Comparison of ENCODE assay signal across 9 mouse cellular contexts in the genomic region with DNA sequence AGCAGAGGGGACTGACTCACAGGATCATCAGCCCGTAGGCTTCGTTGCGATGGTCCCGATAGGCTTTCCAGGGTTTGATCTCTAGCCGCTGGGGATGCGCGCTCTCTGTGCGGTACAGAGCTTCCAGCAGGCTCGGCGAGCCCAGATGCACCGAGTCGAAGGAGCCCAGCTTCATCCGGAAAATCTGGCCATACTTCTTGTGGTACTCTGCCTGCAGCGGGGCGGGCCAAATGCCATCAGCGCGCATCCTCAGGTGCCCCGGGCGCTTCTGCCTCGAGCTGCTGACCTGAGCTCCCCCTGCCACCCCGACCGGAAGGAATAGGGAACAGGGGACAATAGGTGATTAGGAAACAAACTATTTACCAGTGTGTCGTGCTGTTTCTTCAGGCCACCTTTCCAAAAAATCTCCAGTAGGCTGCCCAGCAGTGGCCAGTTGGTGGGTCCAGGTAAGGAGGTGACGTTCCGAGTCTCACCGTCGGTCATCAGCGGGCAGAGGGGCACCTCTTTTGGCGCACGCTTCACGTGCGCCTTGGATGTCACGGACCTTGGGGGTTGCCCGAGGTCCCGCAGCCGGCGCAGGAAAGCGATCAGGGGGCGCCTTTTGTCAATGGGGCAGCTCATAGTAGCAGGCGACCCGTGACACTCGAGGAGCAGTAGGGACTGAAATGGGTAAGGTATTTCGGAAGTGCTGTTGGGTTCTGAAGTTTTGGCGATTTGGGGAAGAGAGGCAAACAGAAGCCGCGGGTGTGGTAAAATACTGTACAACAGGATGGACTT. TPM values are rescaled to one million over a fixed set of nuclear protein-coding genes. Genes with fewer than 3 reads are reported as not detected.
A peak's percentile ranks its signal among the peaks of the same experiment; 100 is the strongest.
DNase-seq lines count a peak whose midpoint lies in the region; ATAC-seq lines count a peak whose summit lies in the region.
"Had no signal": no experiment of that assay in that cellular context is flagged by ENCODE, and none has a peak within 500 bp of the region (broad histone marks: within the 10 kb centered on the region; RNA-seq: fewer than 3 reads in every experiment).

A gene (plus strand): TSS at position 275 of the 777 bp plus-strand sequence.

- H3K36me3 ChIP-seq in embryonic facial prominence, embryonic 12.5 days, result no peaks in the 10 kb centered on the region
- H3K36me3 ChIP-seq in midbrain, embryonic 14.5 days (ENCODE audit: control insufficient read depth, insufficient read depth, low read length), result no peaks in the 10 kb centered on the region

- WGBS in embryonic facial prominence, embryonic 12.5 days, result under 1% methylated on average over 46 of the region's 46 CpGs
- under 1% methylated on average over 46 of the region's 46 CpGs for WGBS in midbrain, embryonic 14.5 days

- no peak within 1 kb of the TSS for H3K27ac ChIP-seq in embryonic facial prominence, embryonic 12.5 days
- no peak within 1 kb of the TSS for H3K27ac ChIP-seq in midbrain, embryonic 14.5 days (replicated peaks; ENCODE audit: low read depth, low read length)

- intact Hi-C loops in heart, postnatal 10 days (cut with DNase I), result no loop called here

- H3K4me2 ChIP-seq in embryonic facial prominence, embryonic 12.5 days (replicated peaks), result peak within 1 kb of the TSS; percentile 50
- H3K4me2 ChIP-seq in midbrain, embryonic 14.5 days (ENCODE audit: low read length), result peak within 1 kb of the TSS; percentile 53

- peak within 1 kb of the TSS; percentile 36 for H3K9ac ChIP-seq in embryonic facial prominence, embryonic 12.5 days
- peak within 1 kb of the TSS; percentile 20; the same call in 1 of the 2 replicates for H3K9ac ChIP-seq in midbrain, embryonic 14.5 days (replicated peaks; ENCODE audit: low read length)

- DNase-seq in urinary bladder, adult 2 months (ENCODE audit: low spot score), result no peak
- DNase-seq in urinary bladder, postnatal 25 days (ENCODE audit: low spot score), result no peak
- DNase-seq in heart, postnatal 10 days, result peak in 1 of 2 experiments; percentile 24
- DNase-seq in left cerebral cortex, adult 8-10 months (ENCODE audit: low spot score in 2 of 2), result no peak
- DNase-seq in midbrain, embryonic 14.5 days, result peak; percentile 72
- no peak for DNase-seq in thymus, adult 18-20 months
- DNase-seq in lung, postnatal 36 days, result no peak

- ATAC-seq in embryonic facial prominence, embryonic 12.5 days (ENCODE audit: insufficient number of reproducible peaks, insufficient read depth, low FRiP score, low TSS enrichment), result no peak
- no peak for ATAC-seq in midbrain, embryonic 14.5 days (ENCODE audit: low FRiP score, low TSS enrichment)

- peak within 1 kb of the TSS; percentile 31 for H3K4me3 ChIP-seq in embryonic facial prominence, embryonic 12.5 days
- H3K4me3 ChIP-seq in midbrain, embryonic 14.5 days (replicated peaks; ENCODE audit: low read depth, low read length), result peak within 1 kb of the TSS; percentile 30
- H3K4me3 ChIP-seq: erythroblast, embryonic 14.5 days had no signal

- no peaks in the 10 kb centered on the region for H3K9me3 ChIP-seq in embryonic facial prominence, embryonic 12.5 days
- H3K9me3 ChIP-seq in midbrain, embryonic 14.5 days (ENCODE audit: control insufficient read depth, low read length), result no peaks in the 10 kb centered on the region

- peaks cover 21% of the 10 kb centered on the region for H3K4me1 ChIP-seq in embryonic facial prominence, embryonic 12.5 days
- peaks cover 7% of the 10 kb centered on the region; the same call in 1 of the 2 replicates for H3K4me1 ChIP-seq in midbrain, embryonic 14.5 days (ENCODE audit: control insufficient read depth, insufficient read depth, low read length)

- peaks cover 67% of the 10 kb centered on the region for H3K27me3 ChIP-seq in embryonic facial prominence, embryonic 12.5 days
- H3K27me3 ChIP-seq in midbrain, embryonic 14.5 days (ENCODE audit: control insufficient read depth, insufficient read depth, low read length), result peaks cover 42% of the 10 kb centered on the region

RNA-seq across cellular contexts. Expression of the gene that starts here (rescaled TPM):
- polyA plus RNA-seq in urinary bladder, adult 2 months (2012; rRNA removed), result 24.3 and 31.9 TPM in 2 replicates
- 95.7 and 99.3 TPM in 2 replicates for polyA plus RNA-seq in embryonic facial prominence, embryonic 12.5 days (2016; fragmentation: Nextera tagmentation; extraction: Ambion mirVana)
- 10 to 100 TPM; 14.9 to 15.2 TPM for total RNA-seq in heart, postnatal 10 days (2021)
- 10 to 100 TPM; 21.4 to 32.9 (median 29.2) TPM for total RNA-seq in left cerebral cortex, adult 8-10 months (2022)
- 142 and 163 TPM in 2 replicates for polyA plus RNA-seq in midbrain, embryonic 14.5 days (2014; fragmentation: Nextera tagmentation; extraction: Ambion mirVana)
